In the genomic region with DNA sequence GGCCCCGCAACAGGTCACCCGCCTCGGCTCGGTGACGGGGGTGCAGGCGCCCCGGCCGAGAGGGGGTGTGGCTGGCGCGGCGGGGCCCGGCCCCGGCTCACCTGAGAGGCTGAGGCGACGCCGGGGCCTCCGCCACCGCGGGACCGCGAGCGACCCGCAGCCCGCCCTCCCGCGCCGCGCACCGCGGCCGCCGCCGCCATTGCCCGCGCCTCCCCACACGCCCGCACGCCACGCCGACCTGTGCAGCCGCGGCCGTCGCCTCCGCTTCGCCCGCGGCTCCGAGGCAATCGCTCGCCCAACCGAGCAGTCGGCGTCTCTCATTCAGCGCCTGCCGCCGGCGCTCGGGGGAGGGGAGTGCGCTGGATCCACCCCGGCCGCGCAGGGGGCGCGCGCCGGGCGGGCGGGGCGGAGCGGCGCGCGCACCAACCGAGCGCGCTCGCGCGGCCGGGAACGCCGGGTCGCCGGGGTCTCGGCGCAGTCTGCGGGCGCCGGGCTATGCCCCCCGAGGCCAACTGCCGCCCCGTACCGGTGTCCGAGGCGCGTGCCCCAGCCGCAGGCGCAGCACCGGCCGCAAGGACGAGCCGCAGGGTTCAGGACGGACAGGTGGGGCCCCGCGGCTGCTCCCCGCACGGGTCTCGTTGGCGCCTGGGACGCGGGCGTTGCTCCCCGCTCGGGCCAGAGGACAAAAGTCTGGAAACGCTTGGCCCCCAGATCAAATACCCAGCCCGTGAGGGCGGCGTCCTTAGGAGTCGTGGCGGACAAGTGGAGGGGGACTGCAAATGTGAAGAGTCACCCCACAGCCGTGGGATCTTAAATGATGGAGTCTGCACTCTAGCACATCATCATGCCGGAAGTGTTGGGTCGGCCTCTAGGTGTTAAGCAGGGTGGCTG, we compare ENCODE assay signal across 8 mouse cellular contexts. TPM values are rescaled to one million over a fixed set of nuclear protein-coding genes. Genes with fewer than 3 reads are reported as not detected.
A peak's percentile ranks its signal among the peaks of the same experiment; 100 is the strongest.
DNase-seq lines count a peak whose midpoint lies in the region; ATAC-seq and TF ChIP-seq lines count a peak whose summit lies in the region.

A gene (minus strand): TSS at position 376 of the 891 bp plus-strand sequence.

- H3K4me2 ChIP-seq in embryonic facial prominence, embryonic 11.5 days (ENCODE audit: low read depth, low read length), result peak within 1 kb of the TSS; percentile 80
- peak within 1 kb of the TSS; percentile 84 for H3K4me2 ChIP-seq in heart, embryonic 13.5 days
- H3K4me2 ChIP-seq in kidney, postnatal 0 days (ENCODE audit: low read length), result peak within 1 kb of the TSS; percentile 96
- peak within 1 kb of the TSS; percentile 96 for H3K4me2 ChIP-seq in liver, embryonic 12.5 days
- peak within 1 kb of the TSS; percentile 84 for H3K4me2 ChIP-seq in stomach, embryonic 14.5 days (replicated peaks; ENCODE audit: low read depth, low read length)

- no peaks in the 10 kb centered on the region for H3K27me3 ChIP-seq in embryonic facial prominence, embryonic 11.5 days (ENCODE audit: control insufficient read depth, insufficient read depth, low read length)
- H3K27me3 ChIP-seq in heart, embryonic 13.5 days (replicated peaks), result no peaks in the 10 kb centered on the region
- H3K27me3 ChIP-seq in kidney, postnatal 0 days (ENCODE audit: insufficient read depth, low read length), result no peaks in the 10 kb centered on the region
- H3K27me3 ChIP-seq in liver, embryonic 12.5 days (replicated peaks), result 0 out of 2 replicates have a peak, but pooled peaks cover 9% of the 10 kb centered on the region
- no peaks in the 10 kb centered on the region for H3K27me3 ChIP-seq in stomach, embryonic 14.5 days (ENCODE audit: control insufficient read depth, insufficient read depth, low read length)

- H3K27ac ChIP-seq in embryonic facial prominence, embryonic 11.5 days (replicated peaks; ENCODE audit: low read depth, low read length), result peak within 1 kb of the TSS; percentile 90
- H3K27ac ChIP-seq in heart, embryonic 13.5 days (replicated peaks), result peak within 1 kb of the TSS; percentile 87
- peak within 1 kb of the TSS; percentile 86 for H3K27ac ChIP-seq in kidney, postnatal 0 days
- peak within 1 kb of the TSS; percentile 90 for H3K27ac ChIP-seq in liver, embryonic 12.5 days
- H3K27ac ChIP-seq in stomach, embryonic 14.5 days (ENCODE audit: low read length), result peak within 1 kb of the TSS; percentile 84; the same call in 1 of the 2 replicates

- no peaks in the 10 kb centered on the region for H3K36me3 ChIP-seq in embryonic facial prominence, embryonic 11.5 days (replicated peaks; ENCODE audit: control insufficient read depth, insufficient read depth, low read depth, low read length)
- no peaks in the 10 kb centered on the region for H3K36me3 ChIP-seq in heart, embryonic 13.5 days
- H3K36me3 ChIP-seq in kidney, postnatal 0 days (ENCODE audit: insufficient read depth, low read length), result no peaks in the 10 kb centered on the region
- no peaks in the 10 kb centered on the region for H3K36me3 ChIP-seq in liver, embryonic 12.5 days
- no peaks in the 10 kb centered on the region for H3K36me3 ChIP-seq in stomach, embryonic 14.5 days (ENCODE audit: control insufficient read depth, insufficient read depth, low read length)

- H3K4me1 ChIP-seq in embryonic facial prominence, embryonic 11.5 days (ENCODE audit: control insufficient read depth, insufficient read depth, low read length), result no peaks in the 10 kb centered on the region
- H3K4me1 ChIP-seq in heart, embryonic 13.5 days, result peaks cover 17% of the 10 kb centered on the region
- 0 out of 2 replicates have a peak, but pooled peaks cover 6% of the 10 kb centered on the region for H3K4me1 ChIP-seq in kidney, postnatal 0 days (replicated peaks; ENCODE audit: insufficient read depth, low read length)
- peaks cover 46% of the 10 kb centered on the region for H3K4me1 ChIP-seq in liver, embryonic 12.5 days
- H3K4me1 ChIP-seq in stomach, embryonic 14.5 days (ENCODE audit: control insufficient read depth, insufficient read depth, low read length), result 0 out of 2 replicates have a peak, but pooled peaks cover 2% of the 10 kb centered on the region

- under 1% methylated on average over 80 of the region's 124 CpGs for WGBS in embryonic facial prominence, embryonic 11.5 days
- WGBS in heart, embryonic 13.5 days, result under 1% methylated on average over 73 of the region's 124 CpGs
- WGBS in kidney, postnatal 0 days, result under 1% methylated on average over 93 of the region's 124 CpGs
- WGBS in liver, embryonic 12.5 days (ENCODE audit: insufficient replicate concordance), result under 1% methylated on average over 85 of the region's 124 CpGs
- under 1% methylated on average over 70 of the region's 124 CpGs for WGBS in stomach, embryonic 14.5 days

- peak; percentile 91 for DNase-seq in A20 (ENCODE audit: low read depth, low spot score)
- DNase-seq in adrenal gland, postnatal 10 days, result peak; percentile 78
- peak; percentile 83 for DNase-seq in embryonic facial prominence, embryonic 11.5 days (ENCODE audit: low spot score)
- DNase-seq in kidney, postnatal 0 days (ENCODE audit: low spot score), result peak; percentile 62
- DNase-seq in naive thymus-derived CD4-positive, alpha-beta T cell, adult 2 months (ENCODE audit: low read depth), result peak; percentile 82

- H3K9ac ChIP-seq in embryonic facial prominence, embryonic 11.5 days (replicated peaks; ENCODE audit: low read length), result peak within 1 kb of the TSS; percentile 94
- H3K9ac ChIP-seq in heart, embryonic 13.5 days, result peak within 1 kb of the TSS; percentile 97
- H3K9ac ChIP-seq in kidney, postnatal 0 days (ENCODE audit: low read depth, low read length), result peak within 1 kb of the TSS; percentile 88
- peak within 1 kb of the TSS; percentile 89 for H3K9ac ChIP-seq in liver, embryonic 12.5 days
- peak within 1 kb of the TSS; percentile 73 for H3K9ac ChIP-seq in stomach, embryonic 14.5 days (replicated peaks; ENCODE audit: low read depth, low read length)

- peak within 1 kb of the TSS; percentile 90 for H3K4me3 ChIP-seq in embryonic facial prominence, embryonic 11.5 days (ENCODE audit: low read depth, low read length)
- peak within 1 kb of the TSS; percentile 84 for H3K4me3 ChIP-seq in heart, embryonic 13.5 days
- H3K4me3 ChIP-seq in kidney, postnatal 0 days (replicated peaks; ENCODE audit: low read depth, low read length), result peak within 1 kb of the TSS; percentile 96
- peak within 1 kb of the TSS; percentile 86 for H3K4me3 ChIP-seq in liver, embryonic 12.5 days
- H3K4me3 ChIP-seq in stomach, embryonic 14.5 days (ENCODE audit: low read depth, low read length), result peak within 1 kb of the TSS; percentile 85

- peak; percentile 81 for ATAC-seq in embryonic facial prominence, embryonic 11.5 days (replicated peaks; ENCODE audit: insufficient number of reproducible peaks, low FRiP score, low TSS enrichment, low read depth)
- peak; percentile 79 for ATAC-seq in heart, embryonic 13.5 days (ENCODE audit: extremely low read depth, insufficient number of reproducible peaks, low FRiP score, low TSS enrichment)
- peak; percentile 83 for ATAC-seq in kidney, postnatal 0 days (replicated peaks; ENCODE audit: low FRiP score, low read depth)
- peak; percentile 83 for ATAC-seq in liver, embryonic 12.5 days
- ATAC-seq in stomach, embryonic 14.5 days (ENCODE audit: insufficient number of reproducible peaks, insufficient read depth, low FRiP score, low read depth), result peak; percentile 85

- H3K9me3 ChIP-seq in embryonic facial prominence, embryonic 11.5 days (replicated peaks; ENCODE audit: control insufficient read depth, low read length), result no peaks in the 10 kb centered on the region
- H3K9me3 ChIP-seq in heart, embryonic 13.5 days, result no peaks in the 10 kb centered on the region
- no peaks in the 10 kb centered on the region for H3K9me3 ChIP-seq in kidney, postnatal 0 days (replicated peaks; ENCODE audit: low read length)
- H3K9me3 ChIP-seq in liver, embryonic 12.5 days (replicated peaks), result no peaks in the 10 kb centered on the region
- H3K9me3 ChIP-seq in stomach, embryonic 14.5 days (ENCODE audit: control insufficient read depth, low read depth, low read length), result no peaks in the 10 kb centered on the region

- TF ChIP-seq CTCF in kidney, postnatal 0 days (IDR thresholded peaks at IDR 0.05; ENCODE audit: low read depth), result no peak

RNA-seq across cellular contexts. Expression of the gene that starts here (rescaled TPM):
- 10 to 100 TPM; 24.8 to 25.5 TPM for total RNA-seq in adrenal gland, postnatal 10 days (2021)
- 76.1 and 84.9 TPM in 2 replicates for polyA plus RNA-seq in embryonic facial prominence, embryonic 11.5 days (2014; fragmentation: Nextera tagmentation; extraction: Ambion mirVana)
- polyA plus RNA-seq in heart, embryonic 13.5 days (2015; fragmentation: Nextera tagmentation; extraction: Ambion mirVana), result 44.2 and 57.4 TPM in 2 replicates
- polyA plus RNA-seq in kidney, postnatal 0 days (2015; fragmentation: Nextera tagmentation; extraction: Ambion mirVana), result 47.2 and 53.2 TPM in 2 replicates
- polyA plus RNA-seq in liver, embryonic 12.5 days (2016; fragmentation: Nextera tagmentation; extraction: Ambion mirVana), result 25.6 and 26.8 TPM in 2 replicates
- 55.1 and 61.0 TPM in 2 replicates for polyA plus RNA-seq in stomach, embryonic 14.5 days (2014; fragmentation: Nextera tagmentation; extraction: Ambion mirVana)

Comparison
In these comparisons a context has a peak if more than half of its experiments do, and no peak if none do; other contexts are left out.
1. Peak in every context shown above with its lines: DNase-seq, ATAC-seq, H3K4me3 ChIP-seq and H3K27ac ChIP-seq.